Mouse (Mus musculus) MEL (cell line): ENCODE measurements around the gene Serpina5. TPM values are rescaled to one million over a fixed set of nuclear protein-coding genes. Genes with fewer than 3 reads are reported as not detected.

Experiments used
- DNase-seq: peaks from one replicate; pipeline ENCODE4 v3.0.0; 2011; ENCODE audit warnings: low read depth, low spot score
- H3K27ac ChIP-seq: 2 replicates; pipeline ENCODE4 v1.5.1; 2012; ENCODE audit warnings: low read depth, mild to moderate bottlenecking, control low read depth, low read length, moderate library complexity; ENCODE audit not compliant: control insufficient read depth
- H3K27me3 ChIP-seq, 2 experiments: fragments of 150-350 bp in 1 of 2; sonication (generic) in 1 of 2; 2 replicates each; pipeline ENCODE4 v1.6.1; 2012; ENCODE audit warnings: low read length in 2 of 2, mild to moderate bottlenecking in 2 of 2, improper control_type of control experiment in 1 of 2, moderate library complexity in 1 of 2; ENCODE audit not compliant: insufficient read depth in 2 of 2, control insufficient read depth in 1 of 2
- H3K36me3 ChIP-seq, 2 experiments: 2 replicates each; pipeline ENCODE4 v1.6.1; 2012 to 2014; ENCODE audit warnings: low read length in 2 of 2, improper control_type of control experiment in 1 of 2, inconsistent platforms in 1 of 2, mild to moderate bottlenecking in 1 of 2; ENCODE audit not compliant: insufficient read depth in 2 of 2, control insufficient read depth in 1 of 2
- H3K4me1 ChIP-seq, 2 experiments: fragments of 150-350 bp in 1 of 2; sonication (generic) in 1 of 2; 2 replicates each; pipeline ENCODE4 v1.6.1; 2012; ENCODE audit warnings: low read length in 2 of 2, improper control_type of control experiment in 1 of 2, mild to moderate bottlenecking in 1 of 2; ENCODE audit not compliant: insufficient read depth in 2 of 2, control insufficient read depth in 1 of 2
- H3K4me3 ChIP-seq, 2 experiments: fragments of 150-350 bp in 1 of 2; sonication (generic) in 1 of 2; 2 replicates each; pipeline ENCODE4 v1.5.1; 2012; ENCODE audit warnings: low read depth in 2 of 2, low read length in 2 of 2, mild to moderate bottlenecking in 2 of 2, moderate library complexity in 2 of 2, control low read depth in 1 of 2, improper control_type of control experiment in 1 of 2; ENCODE audit not compliant: control insufficient read depth in 1 of 2, insufficient read depth in 1 of 2
- H3K79me2 ChIP-seq: 2 replicates; pipeline ENCODE4 v1.6.1; 2012; ENCODE audit warnings: mild to moderate bottlenecking, low read length, moderate library complexity; ENCODE audit not compliant: control insufficient read depth, poor library complexity, insufficient read depth
- H3K9ac ChIP-seq: 2 replicates; pipeline ENCODE4 v1.6.1; 2012; ENCODE audit warnings: low read depth, mild to moderate bottlenecking, control low read depth, low read length, moderate library complexity; ENCODE audit not compliant: control insufficient read depth, poor library complexity, severe bottlenecking
- H3K9me3 ChIP-seq: fragments of 150-350 bp; sonication (generic); replicated peaks from 2 replicates; pipeline ENCODE4 v1.6.1; 2012; ENCODE audit warnings: mild to moderate bottlenecking, low read length, improper control_type of control experiment, moderate library complexity; ENCODE audit not compliant: insufficient read depth
- CTCF ChIP-seq, 3 experiments: IDR thresholded peaks in 2 of 3; conservative IDR thresholded peaks in 1 of 3; 2 replicates each; pipeline ENCODE4 v1.5.1; 2011 to 2012; ENCODE audit warnings: low read length in 3 of 3, low read depth in 2 of 3, mild to moderate bottlenecking in 2 of 3, improper control_type of control experiment in 1 of 3, inconsistent platforms in 1 of 3, mixed read lengths in 1 of 3, moderate library complexity in 1 of 3; ENCODE audit not compliant: control insufficient read depth in 1 of 3, insufficient read depth in 1 of 3, poor library complexity in 1 of 3, severe bottlenecking in 1 of 3
- E2F4 ChIP-seq: IDR thresholded peaks from 2 replicates; pipeline ENCODE4 v1.6.1; 2011; ENCODE audit warnings: low read depth, low read length, improper control_type of control experiment, borderline replicate concordance
- ELF1 ChIP-seq: IDR thresholded peaks from 2 replicates; pipeline ENCODE4 v1.6.1; 2014; ENCODE audit warnings: low read depth, mild to moderate bottlenecking, inconsistent platforms, low read length, improper control_type of control experiment, moderate library complexity
- GABPA ChIP-seq: IDR thresholded peaks from 2 replicates; pipeline ENCODE4 v1.6.1; 2012; ENCODE audit warnings: low read depth, mild to moderate bottlenecking, inconsistent platforms, low read length, improper control_type of control experiment, moderate library complexity
- HCFC1 ChIP-seq: IDR thresholded peaks from 2 replicates; pipeline ENCODE4 v1.6.1; 2012; ENCODE audit warnings: low read depth, mild to moderate bottlenecking, inconsistent platforms, low read length, improper control_type of control experiment, moderate library complexity
- JUND ChIP-seq: IDR thresholded peaks from 2 replicates; pipeline ENCODE4 v1.6.1; 2011; ENCODE audit warnings: low read depth, mild to moderate bottlenecking, improper control_type of control experiment, low read length
- KAT2A ChIP-seq: conservative IDR thresholded peaks from 2 replicates; pipeline ENCODE4 v1.6.1; 2012; ENCODE audit warnings: low read depth, low read length, improper control_type of control experiment, inconsistent platforms
- MAFK ChIP-seq: IDR thresholded peaks from 2 replicates; pipeline ENCODE4 v1.6.1; 2011; ENCODE audit warnings: low read depth, mild to moderate bottlenecking, low read length, improper control_type of control experiment, borderline replicate concordance
- MAZ ChIP-seq: IDR thresholded peaks from 2 replicates; pipeline ENCODE4 v1.6.1; 2012; ENCODE audit warnings: low read depth, mild to moderate bottlenecking, inconsistent platforms, low read length, improper control_type of control experiment
- MYB ChIP-seq: IDR thresholded peaks from 2 replicates; pipeline ENCODE4 v1.6.1; 2011; ENCODE audit warnings: mild to moderate bottlenecking, low read depth, low read length, improper control_type of control experiment
- NRF1 ChIP-seq: IDR thresholded peaks from 2 replicates; pipeline ENCODE4 v1.6.1; 2014; ENCODE audit warnings: low read depth, mild to moderate bottlenecking, inconsistent platforms, low read length, improper control_type of control experiment, moderate library complexity; ENCODE audit not compliant: poor library complexity, insufficient read depth, severe bottlenecking
- POLR2A ChIP-seq, 2 experiments: IDR thresholded peaks; 2 replicates each; pipeline ENCODE4 v1.6.1; 2011 to 2012; ENCODE audit warnings: low read length in 2 of 2, mild to moderate bottlenecking in 2 of 2, control low read depth in 1 of 2, improper control_type of control experiment in 1 of 2, low read depth in 1 of 2, moderate library complexity in 1 of 2; ENCODE audit not compliant: control insufficient read depth in 1 of 2, insufficient read depth in 1 of 2, poor library complexity in 1 of 2
- POLR2AphosphoS2 ChIP-seq: IDR thresholded peaks from 2 replicates; pipeline ENCODE4 v1.6.1; 2011; ENCODE audit warnings: low read length, improper control_type of control experiment
- POLR2AphosphoS5 ChIP-seq: IDR thresholded peaks from 2 replicates; pipeline ENCODE4 v1.6.1; 2012; ENCODE audit warnings: low read depth, borderline replicate concordance, mild to moderate bottlenecking, inconsistent platforms, low read length, moderate library complexity, mixed read lengths
- SIN3A ChIP-seq: IDR thresholded peaks from 2 replicates; pipeline ENCODE4 v1.6.1; 2012; ENCODE audit warnings: low read length, improper control_type of control experiment, inconsistent platforms
- TAL1 ChIP-seq: IDR thresholded peaks from 2 replicates; pipeline ENCODE4 v1.6.1; 2012; ENCODE audit warnings: mild to moderate bottlenecking, inconsistent platforms, low read length, moderate library complexity, mixed read lengths
- TBP ChIP-seq: IDR thresholded peaks from 2 replicates; pipeline ENCODE4 v1.8.0; 2011; ENCODE audit warnings: low read depth, low read length, improper control_type of control experiment
- USF1 ChIP-seq: IDR thresholded peaks from 2 replicates; pipeline ENCODE4 v1.6.1; 2014; ENCODE audit warnings: low read depth, mild to moderate bottlenecking, inconsistent platforms, low read length, improper control_type of control experiment, moderate library complexity
- USF2 ChIP-seq, 2 experiments: IDR thresholded peaks; 2 replicates each; pipeline ENCODE4 v1.6.1; 2011 to 2012; ENCODE audit warnings: improper control_type of control experiment in 2 of 2, low read length in 2 of 2, borderline replicate concordance in 1 of 2, inconsistent platforms in 1 of 2, low read depth in 1 of 2, mild to moderate bottlenecking in 1 of 2; ENCODE audit not compliant: insufficient read depth in 1 of 2
- ZC3H11A ChIP-seq: IDR thresholded peaks from 2 replicates; pipeline ENCODE4 v1.6.1; 2012; ENCODE audit warnings: low read depth, mild to moderate bottlenecking, inconsistent platforms, low read length, improper control_type of control experiment
- ZKSCAN1 ChIP-seq: IDR thresholded peaks from 2 replicates; pipeline ENCODE4 v1.6.1; 2012; ENCODE audit warnings: low read depth, mild to moderate bottlenecking, inconsistent platforms, low read length, improper control_type of control experiment, moderate library complexity
- ZMIZ1 ChIP-seq: IDR thresholded peaks from 2 replicates; pipeline ENCODE4 v1.6.1; 2012; ENCODE audit warnings: low read depth, mild to moderate bottlenecking, inconsistent platforms, low read length, improper control_type of control experiment, moderate library complexity
- polyA plus RNA-seq, 2 experiments: library from polyadenylated mRNA; stranded (reverse) in 1 of 2; unstranded in 1 of 2; fragments of >175 nt in 1 of 2; fragments of >200 nt in 1 of 2; gene quantifications; 2 replicates each; pipeline versions ENCODE4 v1.2.1 to v1.2.4; 2012; ENCODE audit warnings: low replicate concordance in 2 of 2, low read depth in 1 of 2; ENCODE audit not compliant: insufficient read length in 2 of 2, insufficient read depth in 1 of 2, missing spikeins in 1 of 2
- total RNA-seq: library from RNA; depleted of rRNA; stranded (reverse); fragments of 300-350 nt; gene quantifications from 2 replicates; pipeline ENCODE4 v1.2.3, GENCODE M21; 2012

The Serpina5 gene
- total and polyA plus RNA-seq, 3 experiments: not detected

DNA sequence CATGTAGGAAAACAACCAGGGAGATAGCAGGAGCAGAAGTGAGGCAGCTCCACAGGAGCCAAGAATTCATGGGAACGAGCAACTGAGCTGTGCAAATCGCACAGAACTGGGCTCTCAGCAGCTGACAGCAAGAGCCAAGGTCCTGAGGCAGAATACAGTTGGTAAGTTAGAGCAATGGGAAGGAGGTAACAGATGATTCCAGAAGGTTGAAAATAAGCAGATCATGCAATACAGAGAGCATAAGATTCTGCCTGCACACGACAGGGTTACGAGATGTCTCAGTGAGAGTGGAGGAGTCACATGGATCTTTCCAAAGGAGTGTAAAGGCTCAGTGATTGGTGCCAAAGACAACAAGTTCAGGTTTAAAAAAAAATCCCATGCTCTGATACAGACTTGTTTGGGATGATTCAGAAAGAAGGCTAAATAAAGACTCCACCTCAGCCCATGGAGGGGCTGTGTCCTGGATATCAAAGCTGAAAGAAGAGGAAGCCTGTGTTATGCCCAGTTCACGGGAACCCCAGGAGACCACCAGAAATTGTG, 24.2 kb downstream of the Serpina5 start:
- no peak for TF ChIP-seq ELF1
- no peak for TF ChIP-seq MAFK
- no peak for TF ChIP-seq POLR2AphosphoS5
- no peak for TF ChIP-seq CTCF (IDR thresholded peaks at IDR 0.05 in 2 of 3, conservative IDR thresholded peaks at IDR 0.05 in 1 of 3; ENCODE audit: control insufficient read depth in 1 of 3, insufficient read depth in 1 of 3, low read depth in 2 of 3, low read length in 3 of 3, poor library complexity in 1 of 3, severe bottlenecking in 1 of 3)
- no peak for TF ChIP-seq KAT2A
- no peak for TF ChIP-seq USF2 (IDR thresholded peaks at IDR 0.05; ENCODE audit: borderline replicate concordance in 1 of 2, insufficient read depth in 1 of 2, low read depth in 1 of 2, low read length in 2 of 2)
- no peak for TF ChIP-seq TBP
- no peak for TF ChIP-seq GABPA
- H3K27me3 ChIP-seq: no peaks in the 10 kb centered on the region
- no peak for DNase-seq
- H3K9ac ChIP-seq: no peak overlapping the region
- H3K4me3 ChIP-seq: no peak overlapping the region
- H3K4me1 ChIP-seq: no peaks in the 10 kb centered on the region
- no peaks in the 10 kb centered on the region for H3K79me2 ChIP-seq
- no peaks in the 10 kb centered on the region for H3K9me3 ChIP-seq
- H3K27ac ChIP-seq: no peak overlapping the region
- H3K36me3 ChIP-seq: no peaks in the 10 kb centered on the region

DNA sequence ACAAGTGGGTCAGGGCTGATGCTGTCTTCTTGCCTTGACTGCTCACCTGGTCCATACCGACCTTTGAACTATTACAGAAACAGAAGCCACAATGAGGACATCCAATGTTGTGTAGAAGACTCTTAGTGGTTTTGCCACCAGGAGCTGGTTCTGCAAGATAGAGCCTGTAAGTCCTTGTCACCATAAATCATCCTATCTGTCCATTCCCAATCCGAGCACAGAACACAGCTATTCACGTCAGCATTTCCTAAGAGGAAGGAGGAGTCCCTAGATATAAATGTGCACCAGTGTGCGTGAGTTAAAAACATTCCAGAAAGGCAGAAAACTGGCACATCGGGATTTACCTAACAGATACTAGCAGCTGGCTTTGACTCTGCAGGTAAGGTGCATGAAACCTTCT, 26.8 kb downstream of the Serpina5 start, which contains the start of gene Serpina3b:
TSS of gene Serpina3b (plus strand) at position 301 of the 400 bp plus-strand sequence.
- no peaks in the 10 kb centered on the region for H3K36me3 ChIP-seq
- H3K4me1 ChIP-seq: no peaks in the 10 kb centered on the region
- H3K9ac ChIP-seq: no peak within 1 kb of the TSS
- H3K27me3 ChIP-seq: no peaks in the 10 kb centered on the region
- no peaks in the 10 kb centered on the region for H3K79me2 ChIP-seq
- no peak for DNase-seq
- H3K4me3 ChIP-seq: no peak within 1 kb of the TSS
- no peak within 1 kb of the TSS for H3K27ac ChIP-seq
- H3K9me3 ChIP-seq: no peaks in the 10 kb centered on the region
- TF ChIP-seq MAZ (no peak), TAL1 (no peak), E2F4 (no peak), POLR2A (IDR thresholded peaks at IDR 0.05; ENCODE audit: control insufficient read depth in 1 of 2, insufficient read depth in 1 of 2, low read depth in 1 of 2, low read length in 2 of 2, poor library complexity in 1 of 2) (no peak), GABPA (no peak), SIN3A (no peak), ZKSCAN1 (no peak), JUND (no peak), HCFC1 (no peak), POLR2AphosphoS2 (no peak), ZC3H11A (no peak), CTCF (IDR thresholded peaks at IDR 0.05 in 2 of 3, conservative IDR thresholded peaks at IDR 0.05 in 1 of 3; ENCODE audit: control insufficient read depth in 1 of 3, insufficient read depth in 1 of 3, low read depth in 2 of 3, low read length in 3 of 3, poor library complexity in 1 of 3, severe bottlenecking in 1 of 3) (no peak), USF2 (IDR thresholded peaks at IDR 0.05; ENCODE audit: borderline replicate concordance in 1 of 2, insufficient read depth in 1 of 2, low read depth in 1 of 2, low read length in 2 of 2) (no peak), POLR2AphosphoS5 (no peak), ZMIZ1 (no peak), USF1 (no peak), MYB (no peak), NRF1 (no peak)
